Mouse (Mus musculus) G1E (cell line): ENCODE measurements around the gene Arl8b.

ENCODE experiments used
- CTCF ChIP-seq: IDR thresholded peaks from 2 replicates; pipeline ENCODE4 v1.5.1; 2012; ENCODE audit warnings: low read depth, low read length, inconsistent platforms, mixed read lengths
- POLR2AphosphoS5 ChIP-seq: IDR thresholded peaks from 2 replicates; pipeline ENCODE4 v1.6.1; 2012; ENCODE audit warnings: low read depth, low read length, inconsistent platforms; ENCODE audit not compliant: insufficient replicate concordance
- TAL1 ChIP-seq: conservative IDR thresholded peaks from 2 replicates; pipeline ENCODE4 v1.6.1; 2012; ENCODE audit warnings: low read depth, low read length, inconsistent platforms, mixed read lengths

DNA sequence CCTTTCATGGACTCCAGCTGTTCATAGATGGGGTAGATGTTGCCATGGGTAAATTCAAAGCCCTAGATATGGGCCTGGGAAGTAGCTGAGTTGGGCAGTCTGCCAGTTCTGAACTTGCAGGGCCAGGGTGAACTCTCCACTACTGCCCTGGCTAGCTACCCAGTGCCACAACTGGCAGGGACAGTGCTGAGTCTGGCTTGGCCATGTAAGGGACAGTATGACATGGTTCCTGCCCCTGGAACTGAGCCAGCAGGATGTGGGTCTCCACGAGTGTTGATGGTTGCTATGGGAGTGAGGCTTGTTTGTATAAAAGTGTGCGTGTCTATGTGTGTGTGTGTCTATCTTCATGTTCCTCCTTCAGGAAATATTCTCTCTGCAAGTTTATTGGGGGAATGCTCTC lies 79.6 kb downstream of the Arl8b start:
- TF ChIP-seq TAL1 = no peak
- TF ChIP-seq POLR2AphosphoS5 = no peak
- TF ChIP-seq CTCF = no peak
